Mouse (Mus musculus): ENCODE measurements around the gene Nek7.

Gene Nek7

GRCm38 (mm10) chr1:138499461-138499860 lies 120.5 kb downstream of the Nek7 start:
- CTCF ChIA-PET = no interaction called here
- POLR2A ChIA-PET = interaction anchor here in 1 of 4 experiments (0.6 kb wide), 1 partner anchor 141 kb away, joined by 3 read pairs; no protein-coding TSS in a partner anchor

GRCm38 (mm10) chr1:138491382-138492097 lies 128.4 kb downstream of the Nek7 start:
- CTCF ChIA-PET = no interaction called here
- POLR2A ChIA-PET = no interaction called here

- CTCF ChIA-PET = no interaction called here
- POLR2A ChIA-PET = no interaction called here
These were observed 132.4 kb downstream of the Nek7 start for GRCm38 (mm10) chr1:138487569-138487968.

- POLR2A ChIA-PET = no interaction called here
- CTCF ChIA-PET = no interaction called here
These were observed 139.2 kb downstream of the Nek7 start for GRCm38 (mm10) chr1:138480694-138481093.

- ChIA-PET CTCF (no interaction called here), POLR2A (no interaction called here)
These were observed 154.6 kb downstream of the Nek7 start for GRCm38 (mm10) chr1:138465352-138465751.

GRCm38 (mm10) chr1:138461425-138461824 lies 158.5 kb downstream of the Nek7 start:
- CTCF ChIA-PET = no interaction called here

GRCm38 (mm10) chr1:138449476-138449851 lies 170.5 kb downstream of the Nek7 start:
- POLR2A ChIA-PET = interaction anchor here in 1 of 4 experiments (2.2 kb wide), 1 partner anchor 12 kb away, joined by 5 read pairs; no protein-coding TSS in a partner anchor
- CTCF ChIA-PET = no interaction called here

More at GRCm38 (mm10) chr1:138461425-138461824, 158.5 kb downstream of the Nek7 start:
- POLR2A ChIA-PET = interaction anchor here in 1 of 4 experiments (1.9 kb wide), 1 partner anchor 11 kb away, joined by 5 read pairs; no protein-coding TSS in a partner anchor

GRCm38 (mm10) chr1:138448635-138449475 lies 171.1 kb downstream of the Nek7 start:
- ChIA-PET CTCF (interaction anchor here in 1 of 4 experiments (0.7 kb wide), 1 partner anchor 235 kb away, joined by 9 read pairs; no protein-coding TSS in a partner anchor), POLR2A (interaction anchor here in 2 of 4 experiments (0.5 to 2.2 kb wide), 2 partner anchors 13 to 122 kb away, joined by 3 to 5 read pairs; no protein-coding TSS in a partner anchor)

- ChIA-PET POLR2A (interaction anchor here in 1 of 4 experiments (1.1 kb wide), 1 partner anchor 8 kb away, joined by 3 read pairs; no protein-coding TSS in a partner anchor), CTCF (no interaction called here)
These were observed 173.1 kb downstream of the Nek7 start for GRCm38 (mm10) chr1:138446846-138447245.

Measured in embryonic stem cell, embryonic (primary cell).